9 mouse cellular contexts compared by ENCODE assay signal in genomic region chr12:69890476-69890875, GRCm38 (mm10). TPM values are rescaled to one million over a fixed set of nuclear protein-coding genes. Genes with fewer than 3 reads are reported as not detected.
DNase-seq lines count a peak whose midpoint lies in the region; ATAC-seq and TF ChIP-seq lines count a peak whose summit lies in the region.
"Had no signal": no experiment of that assay in that cellular context is flagged by ENCODE, and none has a peak within 500 bp of the region (broad histone marks: within the 10 kb centered on the region; RNA-seq: fewer than 3 reads in every experiment).

No protein-coding gene starts in this region.

- H3K4me3 ChIP-seq in kidney, embryonic 14.5 days (ENCODE audit: low read length), result peak overlapping the region; percentile 91
- H3K4me3 ChIP-seq in intestine, postnatal 0 days (ENCODE audit: low read depth, low read length), result no peak overlapping the region
- peak overlapping the region; percentile 96; the same call in 1 of the 2 replicates for H3K4me3 ChIP-seq in midbrain, embryonic 15.5 days

- H3K4me2 ChIP-seq in kidney, embryonic 14.5 days (replicated peaks; ENCODE audit: low read depth, low read length), result peak overlapping the region; percentile 71
- peak overlapping the region; percentile 89 for H3K4me2 ChIP-seq in intestine, postnatal 0 days (replicated peaks; ENCODE audit: low read depth)
- peak overlapping the region; percentile 69 for H3K4me2 ChIP-seq in midbrain, embryonic 15.5 days

- H3K9ac ChIP-seq in kidney, embryonic 14.5 days (ENCODE audit: low read depth, low read length), result peak overlapping the region; percentile 96; the same call in 1 of the 2 replicates
- no peak overlapping the region for H3K9ac ChIP-seq in intestine, postnatal 0 days (ENCODE audit: low read depth, low read length)
- no peak overlapping the region; the same call in 1 of the 2 replicates for H3K9ac ChIP-seq in midbrain, embryonic 15.5 days

- no peak for DNase-seq in kidney, adult 18-20 months
- DNase-seq in embryo, embryonic 11 days, result peak; percentile 22
- DNase-seq in adrenal gland, adult 18-20 months (ENCODE audit: low spot score in 2 of 2), result no peak
- no peak for DNase-seq in gastrocnemius, postnatal 36 days
- no peak for DNase-seq in kidney, postnatal 14 days

- intact Hi-C loops in gastrocnemius, postnatal 36 days (cut with DNase I), result loop anchor here (5.0 kb wide), 2 partner anchors 43 to 158 kb away; no protein-coding TSS in a partner anchor

- no peak for TF ChIP-seq CTCF in intestine, postnatal 0 days (IDR thresholded peaks at IDR 0.05; ENCODE audit: low read depth)

- no peak overlapping the region for H3K27ac ChIP-seq in kidney, embryonic 14.5 days (ENCODE audit: low read depth, low read length)
- no peak overlapping the region for H3K27ac ChIP-seq in intestine, postnatal 0 days (ENCODE audit: low read depth, low read length)
- peak overlapping the region; percentile 38; the same call in 1 of the 2 replicates for H3K27ac ChIP-seq in midbrain, embryonic 15.5 days

- 22% methylated on average over 5 of the region's 5 CpGs for WGBS in kidney, embryonic 14.5 days
- 8% methylated on average over 5 of the region's 5 CpGs for WGBS in intestine, postnatal 0 days
- WGBS in midbrain, embryonic 15.5 days, result 26% methylated on average over 5 of the region's 5 CpGs

- H3K9me3 ChIP-seq in kidney, embryonic 14.5 days (ENCODE audit: control insufficient read depth, low read length), result no peaks in the 10 kb centered on the region
- no peaks in the 10 kb centered on the region for H3K9me3 ChIP-seq in intestine, postnatal 0 days (ENCODE audit: control insufficient read depth)
- H3K9me3 ChIP-seq in midbrain, embryonic 15.5 days, result no peaks in the 10 kb centered on the region

- no peaks in the 10 kb centered on the region for H3K27me3 ChIP-seq in kidney, embryonic 14.5 days (ENCODE audit: control insufficient read depth, insufficient read depth, low read length)
- no peaks in the 10 kb centered on the region for H3K27me3 ChIP-seq in intestine, postnatal 0 days (replicated peaks; ENCODE audit: control insufficient read depth, insufficient read depth, low read length)
- no peaks in the 10 kb centered on the region for H3K27me3 ChIP-seq in midbrain, embryonic 15.5 days (replicated peaks)
- H3K27me3 ChIP-seq: Patski had no signal

- ATAC-seq in kidney, embryonic 14.5 days (ENCODE audit: low FRiP score, low TSS enrichment), result no peak
- ATAC-seq in intestine, postnatal 0 days, result no peak
- ATAC-seq in midbrain, embryonic 15.5 days (replicated peaks), result no peak
- ATAC-seq: Patski had no signal

- H3K36me3 ChIP-seq in kidney, embryonic 14.5 days (ENCODE audit: control insufficient read depth, insufficient read depth, low read length), result peaks cover 7% of the 10 kb centered on the region; the same call in 1 of the 2 replicates
- peaks cover 3% of the 10 kb centered on the region; the same call in 1 of the 2 replicates for H3K36me3 ChIP-seq in intestine, postnatal 0 days (ENCODE audit: control insufficient read depth, insufficient read depth)
- no peaks in the 10 kb centered on the region for H3K36me3 ChIP-seq in midbrain, embryonic 15.5 days (replicated peaks)

- H3K4me1 ChIP-seq in kidney, embryonic 14.5 days (ENCODE audit: control insufficient read depth, insufficient read depth, low read length), result peaks cover 30% of the 10 kb centered on the region
- H3K4me1 ChIP-seq in intestine, postnatal 0 days (replicated peaks; ENCODE audit: control insufficient read depth, insufficient read depth, low read length), result peaks cover 15% of the 10 kb centered on the region; the same call in 1 of the 2 replicates
- H3K4me1 ChIP-seq in midbrain, embryonic 15.5 days, result peaks cover 37% of the 10 kb centered on the region

RNA-seq across cellular contexts. Expression of gene Atl1, which starts 1.9 kb away (rescaled TPM):
- 3.3 and 4.8 TPM in 2 replicates for polyA plus RNA-seq in kidney, embryonic 14.5 days (2014; fragmentation: Nextera tagmentation; extraction: Ambion mirVana)
- polyA plus RNA-seq in intestine, postnatal 0 days (2015; fragmentation: Nextera tagmentation; extraction: Ambion mirVana), result 5.0 and 5.6 TPM in 2 replicates
- 144 and 167 TPM in 2 replicates for polyA plus RNA-seq in midbrain, embryonic 15.5 days (2015; fragmentation: Nextera tagmentation; extraction: Ambion mirVana)
- 1 to 10 TPM; 4.9 to 8.9 TPM for total RNA-seq in adrenal gland, adult 18-20 months (2021)
- total RNA-seq in gastrocnemius, postnatal 36 days (2021), result 1 to 10 TPM; 1.7 to 2.1 TPM

RNA-seq across cellular contexts. Expression of gene Map4k5, which starts 2.5 kb away (rescaled TPM):
- polyA plus RNA-seq in kidney, embryonic 14.5 days (2014; fragmentation: Nextera tagmentation; extraction: Ambion mirVana), result 22.3 and 45.1 TPM in 2 replicates
- polyA plus RNA-seq in intestine, postnatal 0 days (2015; fragmentation: Nextera tagmentation; extraction: Ambion mirVana), result 9.9 and 10.2 TPM in 2 replicates
- polyA plus RNA-seq in midbrain, embryonic 15.5 days (2015; fragmentation: Nextera tagmentation; extraction: Ambion mirVana), result 28.2 and 31.6 TPM in 2 replicates
- total RNA-seq in adrenal gland, adult 18-20 months (2021), result 10 to 100 TPM; 24.3 to 27.3 TPM
- 10 to 100 TPM; 18.2 to 20.5 TPM for total RNA-seq in gastrocnemius, postnatal 36 days (2021)

Comparison
In these comparisons a context has a peak if more than half of its experiments do, and no peak if none do; other contexts are left out.
1. RNA of gene Atl1, which starts 1.9 kb away (polyA plus RNA-seq): 144 to 167 TPM in midbrain, embryonic 15.5 days; 5.0 to 5.6 TPM in intestine, postnatal 0 days and 3.3 to 4.8 TPM in kidney, embryonic 14.5 days; every median in the first group is over 10 times any median in the second.
2. Peak in every context shown above with its lines, with median percentiles within 50 percentile points of each other: H3K4me2 ChIP-seq.